Mouse (Mus musculus) myocyte (in vitro differentiated cells): Measurements from ENCODE around the gene Mtap. TPM values are rescaled to one million over a fixed set of nuclear protein-coding genes. Genes with fewer than 3 reads are reported as not detected.

Experiments used
- H3K27me3 ChIP-seq: one replicate; pipeline ENCODE4 v1.6.1; 2011; ENCODE audit not compliant: control insufficient read depth, insufficient read depth, insufficient read length
- H3K36me3 ChIP-seq: one replicate; pipeline ENCODE4 v1.6.1; 2011; ENCODE audit not compliant: control insufficient read depth, insufficient read depth
- H3K4me2 ChIP-seq: one replicate; pipeline ENCODE4 v1.6.1; 2011; ENCODE audit warnings: low read depth, control low read depth
- H3K4me3 ChIP-seq: one replicate; pipeline ENCODE4 v1.5.1; 2011; ENCODE audit warnings: mild to moderate bottlenecking, control low read depth, moderate library complexity
- H3K79me2 ChIP-seq: one replicate; pipeline ENCODE4 v1.6.1; 2011; ENCODE audit not compliant: control insufficient read depth, insufficient read depth
- H3ac ChIP-seq: one replicate; pipeline ENCODE4 v1.6.1; 2011; ENCODE audit not compliant: control insufficient read depth, insufficient read length
- CEBPB ChIP-seq: IDR thresholded peaks from 2 replicates; pipeline ENCODE4 v1.6.1; 2011; ENCODE audit warnings: mild to moderate bottlenecking, moderate library complexity; ENCODE audit not compliant: poor library complexity, insufficient read depth, severe bottlenecking
- E2F4 ChIP-seq: IDR thresholded peaks from one replicate; pipeline ENCODE4 v1.6.1; 2011; ENCODE audit warnings: mild to moderate bottlenecking, control low read depth, moderate library complexity; ENCODE audit not compliant: insufficient read depth
- MAX ChIP-seq: IDR thresholded peaks from one replicate; pipeline ENCODE4 v1.6.1; 2011; ENCODE audit warnings: low read depth, mild to moderate bottlenecking, control low read depth
- MYOD1 ChIP-seq, 3 experiments: IDR thresholded peaks; one replicate each; pipeline ENCODE4 v1.6.1; 2011; ENCODE audit warnings: control low read depth in 2 of 3, low read depth in 2 of 3, mild to moderate bottlenecking in 2 of 3, moderate library complexity in 1 of 3; ENCODE audit not compliant: insufficient read length in 2 of 3, control insufficient read depth in 1 of 3
- MYOG ChIP-seq, 3 experiments: IDR thresholded peaks; one replicate each; pipeline ENCODE4 v1.6.1; 2011; ENCODE audit warnings: control low read depth in 2 of 3, low read depth in 2 of 3, mild to moderate bottlenecking in 2 of 3; ENCODE audit not compliant: insufficient read length in 2 of 3, control insufficient read depth in 1 of 3, insufficient read depth in 1 of 3
- POLR2A ChIP-seq: IDR thresholded peaks from one replicate; pipeline ENCODE4 v1.6.1; 2011; ENCODE audit warnings: low read depth, mild to moderate bottlenecking, control low read depth, moderate library complexity; ENCODE audit not compliant: insufficient read length
- POLR2AphosphoS2 ChIP-seq: IDR thresholded peaks from one replicate; pipeline ENCODE4 v1.6.1; 2011; ENCODE audit warnings: low read depth, control low read depth; ENCODE audit not compliant: insufficient read length
- REST ChIP-seq: IDR thresholded peaks from one replicate; pipeline ENCODE4 v1.6.1; 2011; ENCODE audit warnings: mild to moderate bottlenecking, control low read depth, moderate library complexity; ENCODE audit not compliant: insufficient read depth, insufficient read length
- SRF ChIP-seq: IDR thresholded peaks from one replicate; pipeline ENCODE4 v1.6.1; 2011; ENCODE audit warnings: low read depth; ENCODE audit not compliant: control insufficient read depth, insufficient read length
- TCF12 ChIP-seq: IDR thresholded peaks from one replicate; pipeline ENCODE4 v1.6.1; 2011; ENCODE audit warnings: mild to moderate bottlenecking, control low read depth; ENCODE audit not compliant: poor library complexity, insufficient read depth, severe bottlenecking
- TCF3 ChIP-seq: IDR thresholded peaks from one replicate; pipeline ENCODE4 v1.6.1; 2011; ENCODE audit warnings: low read depth, control low read depth; ENCODE audit not compliant: insufficient read length
- USF1 ChIP-seq: IDR thresholded peaks from one replicate; pipeline ENCODE4 v1.6.1; 2011; ENCODE audit warnings: low read depth, mild to moderate bottlenecking, control low read depth, moderate library complexity
- polyA plus RNA-seq: library from polyadenylated mRNA; unstranded; fragments of >200 nt; fragmentation: generic; extraction: Trizol; gene quantifications from one replicate; pipeline ENCODE4 v1.2.1, GENCODE M21; 2012; ENCODE audit warnings: missing spikeins

The Mtap gene
- polyA plus RNA-seq, 1 experiment = 30.0 TPM

GRCm38 (mm10) chr4:89168877-89169276 is 32.0 kb downstream of the Mtap start:
- Histone ChIP-seq H3K79me2 (peaks cover 28% of the 10 kb centered on the region), H3K27me3 (no peaks in the 10 kb centered on the region), H3K4me3 (no peak overlapping the region), H3K4me2 (no peak overlapping the region), H3ac (no peak overlapping the region), H3K36me3 (peaks cover 59% of the 10 kb centered on the region)
- TF ChIP-seq USF1 (no peak), E2F4 (no peak), CEBPB (no peak), MYOD1 (IDR thresholded peaks at IDR 0.05; ENCODE audit: control insufficient read depth in 1 of 3, insufficient read length in 2 of 3, low read depth in 2 of 3) (no peak), TCF12 (no peak), REST (no peak), SRF (no peak), TCF3 (no peak), POLR2AphosphoS2 (no peak), MAX (no peak)

- Histone ChIP-seq H3K79me2 (peaks cover 19% of the 10 kb centered on the region), H3K4me2 (peak overlapping the region; percentile 57), H3K27me3 (no peaks in the 10 kb centered on the region), H3ac (no peak overlapping the region), H3K4me3 (no peak overlapping the region), H3K36me3 (peaks cover 51% of the 10 kb centered on the region)
- TF ChIP-seq USF1 (peak; percentile 82), CEBPB (0 out of 2 replicates have a peak, but pooled peaks have one; percentile 30), MYOD1 (IDR thresholded peaks at IDR 0.05; ENCODE audit: control insufficient read depth in 1 of 3, insufficient read length in 2 of 3, low read depth in 2 of 3) (no peak), MYOG (IDR thresholded peaks at IDR 0.05; ENCODE audit: control insufficient read depth in 1 of 3, insufficient read depth in 1 of 3, insufficient read length in 2 of 3, low read depth in 2 of 3) (no peak)
These were observed 32.8 kb downstream of the Mtap start for GRCm38 (mm10) chr4:89169739-89170138.

- Histone ChIP-seq H3K79me2 (peaks cover 12% of the 10 kb centered on the region), H3K36me3 (peaks cover 45% of the 10 kb centered on the region), H3K4me2 (no peak overlapping the region), H3K4me3 (no peak overlapping the region), H3K27me3 (no peaks in the 10 kb centered on the region), H3ac (no peak overlapping the region)
- TF ChIP-seq MYOG (IDR thresholded peaks at IDR 0.05; ENCODE audit: control insufficient read depth in 1 of 3, insufficient read depth in 1 of 3, insufficient read length in 2 of 3, low read depth in 2 of 3) = no peak
- no peak for TF ChIP-seq REST
- no peak for TF ChIP-seq POLR2A
- no peak for TF ChIP-seq MYOD1 (IDR thresholded peaks at IDR 0.05; ENCODE audit: control insufficient read depth in 1 of 3, insufficient read length in 2 of 3, low read depth in 2 of 3)
- TF ChIP-seq MAX = no peak
- TF ChIP-seq USF1 = no peak
- no peak for TF ChIP-seq E2F4
- TF ChIP-seq TCF3 = no peak
These were observed 34.0 kb downstream of the Mtap start for GRCm38 (mm10) chr4:89170931-89171330.

- Histone ChIP-seq H3K36me3 (peaks cover 51% of the 10 kb centered on the region), H3K79me2 (peaks cover 3% of the 10 kb centered on the region), H3ac (no peak overlapping the region), H3K27me3 (no peaks in the 10 kb centered on the region), H3K4me2 (no peak overlapping the region), H3K4me3 (no peak overlapping the region)
- TF ChIP-seq MYOG (IDR thresholded peaks at IDR 0.05; ENCODE audit: control insufficient read depth in 1 of 3, insufficient read depth in 1 of 3, insufficient read length in 2 of 3, low read depth in 2 of 3) (no peak), E2F4 (no peak), USF1 (no peak), TCF3 (no peak), POLR2AphosphoS2 (no peak), TCF12 (no peak), POLR2A (no peak)
These were observed 36.1 kb downstream of the Mtap start for GRCm38 (mm10) chr4:89172873-89173605.

GRCm38 (mm10) chr4:89177514-89178307 is 40.8 kb downstream of the Mtap start:
- Histone ChIP-seq H3K27me3 (no peaks in the 10 kb centered on the region), H3ac (no peak overlapping the region), H3K4me3 (no peak overlapping the region), H3K79me2 (no peaks in the 10 kb centered on the region), H3K4me2 (no peak overlapping the region), H3K36me3 (peaks cover 54% of the 10 kb centered on the region)
- TF ChIP-seq MAX (no peak), MYOG (IDR thresholded peaks at IDR 0.05; ENCODE audit: control insufficient read depth in 1 of 3, insufficient read depth in 1 of 3, insufficient read length in 2 of 3, low read depth in 2 of 3) (no peak), POLR2AphosphoS2 (no peak), REST (no peak), POLR2A (no peak), TCF12 (no peak), MYOD1 (IDR thresholded peaks at IDR 0.05; ENCODE audit: control insufficient read depth in 1 of 3, insufficient read length in 2 of 3, low read depth in 2 of 3) (no peak), SRF (no peak)
